Mouse (Mus musculus): Measurements from ENCODE around the gene Ppp1r27.
"Not testable (repeated sequence)": the region's sequence is repeated elsewhere in the genome, so short reads cannot be mapped to it uniquely, and the experiment has no call there.

Gene Ppp1r27

DNA sequence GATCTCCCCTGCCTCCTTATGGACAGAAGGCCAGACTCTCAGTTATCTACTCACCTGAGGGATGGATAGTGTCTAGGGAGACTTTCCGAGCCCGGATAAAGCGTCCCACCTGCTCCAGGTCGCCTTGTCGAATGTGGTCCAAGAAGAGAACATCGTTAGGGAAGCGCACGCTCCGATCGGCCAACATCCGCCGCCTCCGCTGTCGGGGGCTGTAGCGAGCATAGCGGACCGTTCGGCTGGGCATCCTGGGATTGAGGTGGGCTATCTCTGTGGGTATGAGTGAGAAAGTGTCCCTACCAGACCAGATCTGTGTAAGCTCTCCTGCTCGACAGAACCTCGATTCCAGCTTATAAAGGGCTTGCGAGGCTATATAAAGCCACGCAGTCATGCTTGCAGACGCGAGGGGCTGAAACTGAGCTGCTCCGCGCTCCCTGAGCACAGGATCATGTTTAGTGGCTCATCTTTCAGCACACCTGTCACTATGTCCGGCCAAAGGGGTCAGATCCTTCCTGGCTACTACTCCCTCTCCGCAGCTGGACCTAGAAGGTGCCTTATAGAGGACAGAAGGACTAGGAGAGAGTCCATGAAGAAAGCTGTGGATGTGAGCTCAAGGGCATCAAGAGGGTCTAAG is at the start of gene Ppp1r27:
TSS of gene Ppp1r27 (minus strand) at position 323 of the 631 bp plus-strand sequence.
- DNase-seq (ENCODE audit: inconsistent ontology term) = no peak

GRCm38 (mm10) chr11:120600716-120601115 is 49.8 kb upstream of the Ppp1r27 start:
- no peak for DNase-seq (ENCODE audit: inconsistent ontology term)

DNA sequence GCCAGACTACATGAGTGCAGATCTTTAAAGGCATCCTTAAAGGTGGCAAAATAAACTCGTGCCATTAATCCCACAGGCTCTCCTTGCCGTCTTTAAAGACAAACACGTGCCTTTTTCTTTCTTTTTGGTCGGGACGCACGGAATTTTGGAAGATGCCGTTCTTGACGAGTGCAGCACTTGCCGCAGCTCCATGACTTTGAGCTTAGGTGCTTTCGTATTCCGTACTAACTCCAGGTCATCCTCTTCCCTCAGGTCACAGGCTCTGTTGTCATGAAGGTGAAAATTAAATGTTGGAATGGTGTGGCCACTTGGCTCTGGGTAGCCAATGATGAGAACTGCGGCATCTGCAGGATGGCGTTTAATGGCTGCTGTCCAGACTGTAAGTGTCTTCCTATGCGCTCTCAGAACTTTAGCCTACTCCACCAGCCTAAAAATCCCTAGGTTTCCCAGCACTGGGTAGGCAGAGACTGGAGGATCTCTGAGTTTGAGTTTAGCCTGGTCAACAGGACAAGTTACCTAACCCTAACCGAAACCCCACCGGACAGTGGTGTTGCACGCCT is 48.1 kb upstream of the Ppp1r27 start:
- DNase-seq (ENCODE audit: inconsistent ontology term) = no peak

DNA sequence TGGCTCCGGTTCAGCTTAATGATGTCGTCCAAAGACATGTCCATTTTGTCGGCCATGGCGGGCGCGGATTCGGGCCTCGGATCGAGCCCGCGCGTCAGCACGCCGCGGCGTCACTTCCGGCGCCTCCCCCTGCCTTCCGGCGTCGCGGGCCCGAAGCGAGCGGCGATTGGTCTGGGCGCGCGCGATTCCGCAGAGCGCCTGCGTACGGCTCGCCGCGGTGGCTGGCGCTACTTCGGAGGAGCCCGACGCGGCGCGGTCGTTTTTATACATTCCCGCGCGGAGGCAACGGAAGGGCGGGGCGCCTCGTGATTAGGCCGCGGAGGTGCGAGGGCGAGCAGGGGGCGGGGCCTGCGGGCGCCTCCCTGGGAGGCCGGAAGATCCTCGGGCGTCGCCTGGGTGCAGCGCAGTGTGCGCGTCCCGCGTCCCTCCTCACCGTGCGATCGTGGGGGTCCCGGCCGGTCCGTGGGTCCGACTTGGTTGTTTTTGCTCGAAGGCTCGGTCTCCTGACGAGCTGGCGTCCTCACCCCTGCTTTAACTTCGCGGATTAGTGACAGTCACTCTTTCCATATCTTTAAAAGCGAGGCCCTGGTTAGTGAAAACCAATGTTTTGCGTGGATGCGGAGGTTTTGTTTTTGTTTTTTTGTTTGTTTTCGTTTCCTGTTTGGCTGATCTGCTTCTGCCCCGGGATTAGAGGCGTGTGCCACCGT is 47.5 kb upstream of the Ppp1r27 start, which contains the start of the genes Alyref and Anapc11:
TSS of gene Alyref (minus strand) at position 83 of the 707 bp plus-strand sequence.
TSS of gene Anapc11 (plus strand) at position 139 of the 707 bp plus-strand sequence.
- DNase-seq (ENCODE audit: inconsistent ontology term) = peak; percentile 97

DNA sequence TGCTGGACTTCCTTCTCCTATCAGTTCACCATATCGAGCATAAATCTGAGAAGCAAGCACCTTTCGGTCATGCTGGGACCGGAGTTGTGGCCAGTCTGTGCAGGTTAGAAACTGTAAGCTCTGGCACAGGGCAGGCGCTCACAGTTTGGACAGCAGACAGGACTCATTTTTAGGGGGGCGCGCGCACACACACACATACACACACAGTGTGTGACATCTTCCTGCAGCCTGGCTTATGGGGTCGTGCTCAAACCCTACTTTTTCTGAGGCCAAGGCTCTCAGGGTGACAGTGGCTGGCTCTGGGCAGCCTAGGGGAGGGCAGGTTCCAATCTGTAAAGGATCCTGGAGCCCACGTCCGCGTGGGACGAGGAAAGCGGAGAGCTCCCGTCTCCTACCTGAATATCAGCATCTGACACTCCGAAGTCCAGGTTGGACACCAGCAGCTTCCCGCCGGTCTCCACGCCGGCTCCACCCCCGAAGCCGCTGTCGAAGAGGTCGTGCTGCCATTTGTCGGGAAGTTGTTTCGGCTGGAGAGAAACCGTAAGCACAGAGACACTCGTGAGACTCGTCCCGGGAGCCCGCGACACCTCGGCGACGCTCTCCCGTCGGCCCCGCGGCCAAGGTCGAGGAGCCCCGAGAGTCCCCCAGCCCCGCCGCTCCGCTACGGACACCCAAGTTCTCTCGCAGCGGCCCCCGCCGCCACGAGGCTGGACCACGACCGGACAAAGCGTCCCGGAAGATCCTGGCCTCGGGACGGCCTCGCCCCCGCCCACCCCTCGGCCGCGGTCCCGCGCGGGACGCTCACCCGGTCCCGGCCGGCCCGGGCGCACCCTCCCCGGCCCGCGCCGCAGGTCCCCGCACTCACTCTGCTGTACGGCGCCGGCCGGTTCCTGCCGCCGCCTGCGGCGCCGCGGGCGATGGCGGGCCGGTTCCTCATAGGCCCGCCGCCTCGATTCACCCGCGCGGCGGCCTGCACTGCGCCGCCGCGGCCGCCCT is 46.6 kb upstream of the Ppp1r27 start:
- DNase-seq (ENCODE audit: inconsistent ontology term) = no peak

DNA sequence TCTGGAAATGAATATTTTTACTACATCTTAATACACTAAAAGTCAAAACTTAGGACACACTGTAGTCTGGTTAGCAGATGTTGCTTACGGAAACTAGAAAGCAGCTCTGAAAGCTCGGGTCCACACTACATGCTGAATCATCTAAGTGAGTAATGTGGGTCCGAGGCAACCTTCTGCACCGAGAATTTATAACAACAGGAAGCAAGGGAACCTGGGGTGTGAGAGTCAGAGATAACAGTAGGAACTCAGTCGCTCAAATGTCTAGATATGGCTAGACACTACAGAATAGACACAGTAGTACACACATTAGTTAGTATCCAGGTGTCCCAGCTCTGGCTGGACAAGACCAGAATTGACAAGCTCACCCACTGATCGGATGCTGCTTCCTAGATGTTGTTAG is 37.6 kb upstream of the Ppp1r27 start:
- DNase-seq (ENCODE audit: inconsistent ontology term) = no peak

DNA sequence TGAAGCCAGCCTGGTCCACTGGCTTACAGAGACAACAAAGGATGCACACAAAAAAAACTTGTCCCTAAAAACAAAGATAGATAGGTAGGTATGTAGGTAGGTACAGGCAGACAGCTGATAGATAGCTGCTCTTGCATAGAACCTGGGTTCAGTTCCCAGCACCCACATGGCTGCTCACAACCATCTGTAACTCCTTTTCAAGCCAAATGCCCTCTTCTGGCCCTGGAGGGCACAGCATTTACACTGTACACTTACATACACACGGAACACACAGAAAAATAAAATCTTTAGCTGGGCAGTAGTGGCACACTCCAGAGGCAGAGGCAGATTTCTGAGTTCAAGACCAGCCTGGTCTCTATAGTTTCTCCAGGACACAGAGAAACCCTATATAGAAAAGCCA is 33.0 kb upstream of the Ppp1r27 start:
- DNase-seq (ENCODE audit: inconsistent ontology term) = no peak

DNA sequence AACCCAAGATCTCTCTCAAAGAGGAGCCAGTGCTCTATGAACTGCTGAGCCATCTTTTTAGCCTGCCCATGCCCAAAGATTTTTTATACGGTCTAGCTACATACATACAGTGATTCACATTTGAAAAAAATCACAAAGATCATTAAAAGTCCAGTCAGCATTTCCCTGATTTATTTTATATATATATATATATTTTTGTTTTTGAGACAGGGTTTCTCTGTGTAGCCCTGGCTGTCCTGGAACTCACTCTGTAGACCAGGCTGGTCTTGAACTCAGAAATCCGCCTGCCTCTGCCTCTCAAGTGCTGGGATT is 32.0 kb upstream of the Ppp1r27 start:
- DNase-seq (ENCODE audit: inconsistent ontology term) = not testable (repeated sequence)

DNA sequence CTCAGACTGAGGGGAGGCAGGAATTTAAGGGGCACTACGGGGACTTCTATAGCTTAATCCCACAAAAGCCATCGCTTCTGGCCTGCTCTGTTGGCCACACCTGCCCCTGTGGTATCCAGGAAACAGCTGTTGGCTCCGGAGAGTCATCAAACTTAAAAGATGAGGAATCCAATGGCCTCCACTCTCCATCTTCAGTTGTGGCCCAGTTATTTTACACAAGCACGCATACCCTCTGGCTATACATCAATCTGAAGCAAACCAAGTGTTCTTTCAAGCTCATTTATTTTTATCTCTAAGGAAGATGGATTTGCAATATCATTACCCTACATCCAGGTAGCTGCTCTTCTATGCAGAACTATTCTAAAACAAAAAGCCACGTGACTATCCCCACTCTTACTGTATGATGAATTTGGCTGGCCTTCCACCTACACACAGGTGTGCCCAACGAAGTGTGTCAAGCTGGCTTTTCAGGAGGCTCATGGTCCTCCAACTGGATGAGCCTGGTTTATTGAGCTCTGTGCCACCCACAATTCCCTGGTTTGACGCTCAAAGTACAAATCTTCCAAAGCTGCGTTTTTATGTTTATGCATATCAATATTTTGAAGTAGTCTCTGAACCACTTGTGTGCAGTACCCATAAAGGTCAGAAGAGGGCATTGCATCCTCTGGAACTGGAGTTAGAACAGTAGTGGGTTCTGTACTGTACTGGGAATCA is 31.5 kb upstream of the Ppp1r27 start:
- no peak for DNase-seq (ENCODE audit: inconsistent ontology term)

- peak; percentile 88 for DNase-seq (ENCODE audit: inconsistent ontology term)
Measured at GRCm38 (mm10) chr11:120581490-120582267, 30.7 kb upstream of the Ppp1r27 start, which contains the start of gene Arhgdia. Arhgdia (minus strand) TSS chr11:120581624.

GRCm38 (mm10) chr11:120580871-120581331 is 30.0 kb upstream of the Ppp1r27 start:
- peak; percentile 40 for DNase-seq (ENCODE audit: inconsistent ontology term)

GRCm38 (mm10) chr11:120580190-120580589 is 29.3 kb upstream of the Ppp1r27 start:
- DNase-seq (ENCODE audit: inconsistent ontology term) = peak; percentile 12

- DNase-seq (ENCODE audit: inconsistent ontology term) = peak; percentile 41
Measured at GRCm38 (mm10) chr11:120579316-120580107, 28.6 kb upstream of the Ppp1r27 start.

- DNase-seq (ENCODE audit: inconsistent ontology term) = no peak
Measured at GRCm38 (mm10) chr11:120578694-120579243, 27.8 kb upstream of the Ppp1r27 start.

DNA sequence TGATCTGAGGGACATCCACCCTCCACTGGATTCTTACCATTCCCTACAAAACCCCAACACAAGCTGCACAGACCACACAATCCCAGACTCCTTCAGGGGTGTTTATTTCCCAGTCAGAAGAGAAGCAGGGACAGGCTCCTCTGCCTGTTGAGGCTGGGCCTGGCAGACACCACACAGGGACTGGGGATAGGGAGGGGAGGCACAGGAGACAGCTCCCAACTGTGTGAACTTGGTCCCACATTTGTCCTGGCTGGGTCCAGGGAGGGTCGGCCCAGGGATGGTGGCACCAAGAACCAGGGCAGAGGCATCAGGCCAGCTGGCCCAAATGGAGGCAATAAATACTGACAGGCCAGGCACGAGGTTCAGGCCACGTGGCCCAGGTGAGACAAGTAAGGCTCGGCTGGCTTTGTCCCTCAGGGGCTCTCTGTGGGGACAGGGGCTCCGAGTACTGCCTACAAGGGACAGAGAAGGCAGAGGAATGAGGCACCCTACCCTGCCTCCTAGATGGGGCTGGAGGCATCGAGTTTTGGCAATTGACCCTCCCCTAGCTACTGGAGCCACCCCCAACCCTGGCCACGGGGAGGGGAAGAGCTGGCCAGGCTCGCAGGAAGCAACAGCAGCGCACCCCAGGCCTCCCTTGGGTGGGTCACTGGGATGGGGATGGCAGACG is 27.2 kb upstream of the Ppp1r27 start:
- no peak for DNase-seq (ENCODE audit: inconsistent ontology term)

DNA sequence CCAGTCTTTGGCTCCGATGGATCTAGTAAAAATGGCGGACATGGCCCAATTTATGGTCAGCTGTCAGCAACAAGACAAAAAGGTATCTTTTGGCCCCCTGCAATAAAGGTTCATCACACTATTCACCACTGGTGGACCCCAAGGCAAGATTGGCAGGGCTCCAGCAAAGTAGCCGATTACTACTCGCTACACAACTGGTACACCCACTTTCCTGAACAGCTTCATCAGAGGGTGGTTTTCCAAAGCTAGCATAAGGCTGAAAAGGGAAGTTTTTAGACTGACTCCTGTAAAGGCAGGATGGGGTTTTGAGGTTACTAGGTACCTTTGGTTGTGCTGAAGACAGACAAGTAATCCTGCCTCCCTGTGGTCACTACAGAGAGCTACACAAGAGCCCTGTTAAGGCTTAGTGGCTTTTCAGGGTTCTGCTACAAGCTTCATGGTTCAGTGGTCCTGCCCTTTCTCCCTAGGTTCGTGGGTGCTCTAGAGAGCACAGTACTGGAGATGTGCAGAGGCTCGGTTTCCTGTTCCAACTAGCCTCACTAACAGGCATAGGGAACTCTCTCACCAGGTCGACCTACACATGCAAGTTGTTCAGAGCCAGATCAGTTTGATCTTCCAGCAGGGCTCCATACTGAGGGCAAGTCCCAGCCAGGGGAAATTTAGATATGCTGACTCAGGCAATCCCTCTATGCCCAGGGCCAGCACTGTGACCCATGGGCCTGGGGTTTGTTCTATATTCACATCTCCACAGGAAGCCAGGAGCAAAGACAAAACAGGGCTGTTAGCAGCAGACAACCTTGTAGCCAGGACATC is 26.5 kb upstream of the Ppp1r27 start:
- no peak for DNase-seq (ENCODE audit: inconsistent ontology term)

GRCm38 (mm10) chr11:120576365-120576981 is 25.5 kb upstream of the Ppp1r27 start:
- no peak for DNase-seq (ENCODE audit: inconsistent ontology term)
